Mouse (Mus musculus) splenic B cell, adult 2 months (primary cell): ENCODE results near the gene Fat4.

Experiments used
- DNase-seq: peaks from one replicate; pipeline ENCODE4 v3.0.0-alpha.2; 2011; ENCODE audit warnings: low read depth, low spot score
- H3K27me3 ChIP-seq: 2 replicates; pipeline ENCODE4 v1.6.1; 2012; ENCODE audit warnings: mild to moderate bottlenecking, low read length, moderate library complexity, mixed read lengths; ENCODE audit not compliant: control insufficient read depth, poor library complexity, insufficient read depth, severe bottlenecking
- H3K36me3 ChIP-seq: 2 replicates; pipeline ENCODE4 v1.6.1; 2012; ENCODE audit warnings: mild to moderate bottlenecking, low read length, moderate library complexity, mixed read lengths; ENCODE audit not compliant: control insufficient read depth, poor library complexity, insufficient read depth, severe bottlenecking

The Fat4 gene

GRCm38 (mm10) chr3:38986379-38986778 lies 99.6 kb downstream of the Fat4 start:
- H3K36me3 ChIP-seq: no peaks in the 10 kb centered on the region
- DNase-seq: no peak

GRCm38 (mm10) chr3:38989181-38989580 lies 102.4 kb downstream of the Fat4 start:
- Histone ChIP-seq H3K27me3 (no peaks in the 10 kb centered on the region), H3K36me3 (no peaks in the 10 kb centered on the region)
- DNase-seq: no peak

More at GRCm38 (mm10) chr3:38986379-38986778, 99.6 kb downstream of the Fat4 start:
- no peaks in the 10 kb centered on the region for H3K27me3 ChIP-seq

GRCm38 (mm10) chr3:39000011-39000410 lies 113.3 kb downstream of the Fat4 start:
- DNase-seq: no peak
- Histone ChIP-seq H3K27me3 (no peaks in the 10 kb centered on the region), H3K36me3 (no peaks in the 10 kb centered on the region)

- H3K27me3 ChIP-seq: no peaks in the 10 kb centered on the region
- no peak for DNase-seq
- no peaks in the 10 kb centered on the region for H3K36me3 ChIP-seq
Measured at GRCm38 (mm10) chr3:39010544-39010943, 123.8 kb downstream of the Fat4 start.

GRCm38 (mm10) chr3:39017633-39018032 lies 130.9 kb downstream of the Fat4 start:
- Histone ChIP-seq H3K27me3 (no peaks in the 10 kb centered on the region), H3K36me3 (no peaks in the 10 kb centered on the region)
- DNase-seq: no peak

GRCm38 (mm10) chr3:39036113-39036512 lies 149.4 kb downstream of the Fat4 start:
- Histone ChIP-seq H3K27me3 (no peaks in the 10 kb centered on the region), H3K36me3 (no peaks in the 10 kb centered on the region)
- no peak for DNase-seq

- no peak for DNase-seq
- H3K27me3 ChIP-seq: no peaks in the 10 kb centered on the region
- no peaks in the 10 kb centered on the region; the same call in 1 of the 2 replicates for H3K36me3 ChIP-seq
Measured at GRCm38 (mm10) chr3:39046425-39046824, 159.7 kb downstream of the Fat4 start.

- DNase-seq: no peak
- H3K36me3 ChIP-seq: no peaks in the 10 kb centered on the region; the same call in 1 of the 2 replicates
- no peaks in the 10 kb centered on the region for H3K27me3 ChIP-seq
Measured at GRCm38 (mm10) chr3:39047621-39048303, 161.0 kb downstream of the Fat4 start.

- H3K27me3 ChIP-seq: no peaks in the 10 kb centered on the region
- H3K36me3 ChIP-seq: no peaks in the 10 kb centered on the region; the same call in 1 of the 2 replicates
- DNase-seq: no peak
Measured at GRCm38 (mm10) chr3:39048304-39048667, 161.5 kb downstream of the Fat4 start.

- H3K27me3 ChIP-seq: no peaks in the 10 kb centered on the region
- no peaks in the 10 kb centered on the region; the same call in 1 of the 2 replicates for H3K36me3 ChIP-seq
- DNase-seq: no peak
Measured at GRCm38 (mm10) chr3:39050130-39050529, 163.4 kb downstream of the Fat4 start.

- no peak for DNase-seq
- no peaks in the 10 kb centered on the region for H3K27me3 ChIP-seq
Measured at GRCm38 (mm10) chr3:39053072-39053471, 166.3 kb downstream of the Fat4 start.

More at GRCm38 (mm10) chr3:39053072-39053471, 166.3 kb downstream of the Fat4 start:
- no peaks in the 10 kb centered on the region; the same call in 1 of the 2 replicates for H3K36me3 ChIP-seq
